Mouse (Mus musculus): ENCODE results near the gene Luc7l3. TPM values are rescaled to one million over a fixed set of nuclear protein-coding genes. Genes with fewer than 3 reads are reported as not detected.
A peak's percentile ranks its signal among the peaks of the same experiment; 100 is the strongest.

The Luc7l3 gene
- polyA plus RNA-seq (2016; fragmentation: Nextera tagmentation; extraction: Ambion mirVana): 67.1 and 67.4 TPM in 2 replicates

- under 1% methylated on average over 36 of the region's 36 CpGs for WGBS (ENCODE audit: insufficient replicate concordance)
- peak; percentile 94 for ATAC-seq
- Histone ChIP-seq H3K27ac (peak within 1 kb of the TSS; percentile 97), H3K9ac (peak within 1 kb of the TSS; percentile 99), H3K36me3 (peaks cover 31% of the 10 kb centered on the region), H3K4me1 (peaks cover 58% of the 10 kb centered on the region), H3K9me3 (replicated peaks) (no peaks in the 10 kb centered on the region), H3K4me3 (peak within 1 kb of the TSS; percentile 87), H3K27me3 (replicated peaks) (peaks cover 6% of the 10 kb centered on the region), H3K4me2 (peak within 1 kb of the TSS; percentile 82)
Observed at GRCm38 (mm10) chr11:94321931-94322400, at the start of gene Luc7l3. TSS of gene Luc7l3 (minus strand) at chr11:94321988.

- Histone ChIP-seq H3K36me3 (no peaks in the 10 kb centered on the region), H3K4me1 (peaks cover 17% of the 10 kb centered on the region), H3K9me3 (replicated peaks) (no peaks in the 10 kb centered on the region), H3K9ac (no peak overlapping the region), H3K27ac (0 out of 2 replicates have a peak overlapping the region, but pooled peaks have one; percentile 23), H3K27me3 (replicated peaks) (peaks cover 52% of the 10 kb centered on the region), H3K4me3 (no peak overlapping the region), H3K4me2 (no peak overlapping the region)
- WGBS (ENCODE audit: insufficient replicate concordance): 5% methylated on average over 5 of the region's 5 CpGs
- peak; percentile 79 for ATAC-seq
Observed at GRCm38 (mm10) chr11:94370809-94371208, 49.0 kb upstream of the Luc7l3 start.

- ATAC-seq: no peak
- no peak overlapping the region for H3K4me2 ChIP-seq
- peaks cover 47% of the 10 kb centered on the region for H3K27me3 ChIP-seq (replicated peaks)
- H3K4me1 ChIP-seq: peaks cover 17% of the 10 kb centered on the region
- H3K36me3 ChIP-seq: no peaks in the 10 kb centered on the region
- H3K9me3 ChIP-seq (replicated peaks): no peaks in the 10 kb centered on the region
- H3K9ac ChIP-seq: no peak overlapping the region
- WGBS (ENCODE audit: insufficient replicate concordance): 50% methylated on average over 6 of the region's 6 CpGs
- no peak overlapping the region for H3K4me3 ChIP-seq
- no peak overlapping the region for H3K27ac ChIP-seq
Observed at GRCm38 (mm10) chr11:94369981-94370380, 48.2 kb upstream of the Luc7l3 start.

- no peak for ATAC-seq
- H3K36me3 ChIP-seq: no peaks in the 10 kb centered on the region
- no peak overlapping the region for H3K4me3 ChIP-seq
- 57% methylated on average over 3 of the region's 3 CpGs for WGBS (ENCODE audit: insufficient replicate concordance)
- peaks cover 4% of the 10 kb centered on the region for H3K4me1 ChIP-seq
- no peak overlapping the region for H3K4me2 ChIP-seq
- H3K9ac ChIP-seq: no peak overlapping the region
- no peak overlapping the region for H3K27ac ChIP-seq
- no peaks in the 10 kb centered on the region for H3K9me3 ChIP-seq (replicated peaks)
- H3K27me3 ChIP-seq (replicated peaks): peaks cover 35% of the 10 kb centered on the region
Observed at GRCm38 (mm10) chr11:94365340-94365739, 43.6 kb upstream of the Luc7l3 start.

- H3K4me2 ChIP-seq: no peak overlapping the region
- H3K27ac ChIP-seq: no peak overlapping the region
- ATAC-seq: no peak
- WGBS (ENCODE audit: insufficient replicate concordance): 59% methylated on average over 7 of the region's 7 CpGs
- no peak overlapping the region for H3K9ac ChIP-seq
- H3K4me3 ChIP-seq: no peak overlapping the region
- H3K27me3 ChIP-seq (replicated peaks): peaks cover 39% of the 10 kb centered on the region
- no peaks in the 10 kb centered on the region for H3K9me3 ChIP-seq (replicated peaks)
- H3K36me3 ChIP-seq: no peaks in the 10 kb centered on the region
- no peaks in the 10 kb centered on the region for H3K4me1 ChIP-seq
Observed at GRCm38 (mm10) chr11:94363690-94364089, 41.9 kb upstream of the Luc7l3 start.

GRCm38 (mm10) chr11:94362101-94362500 lies 40.3 kb upstream of the Luc7l3 start:
- Histone ChIP-seq H3K4me2 (no peak overlapping the region), H3K4me3 (no peak overlapping the region), H3K27ac (no peak overlapping the region), H3K4me1 (no peaks in the 10 kb centered on the region), H3K9ac (no peak overlapping the region), H3K9me3 (replicated peaks) (no peaks in the 10 kb centered on the region), H3K36me3 (no peaks in the 10 kb centered on the region), H3K27me3 (replicated peaks) (peaks cover 44% of the 10 kb centered on the region)
- ATAC-seq: no peak
- WGBS (ENCODE audit: insufficient replicate concordance): 74% methylated on average over 5 of the region's 5 CpGs

- Histone ChIP-seq H3K36me3 (no peaks in the 10 kb centered on the region), H3K27ac (no peak overlapping the region), H3K4me2 (no peak overlapping the region), H3K9me3 (replicated peaks) (no peaks in the 10 kb centered on the region), H3K27me3 (replicated peaks) (peaks cover 52% of the 10 kb centered on the region), H3K4me1 (no peaks in the 10 kb centered on the region), H3K4me3 (no peak overlapping the region), H3K9ac (no peak overlapping the region)
- WGBS (ENCODE audit: insufficient replicate concordance): 71% methylated on average over 14 of the region's 14 CpGs
- no peak for ATAC-seq
Observed at GRCm38 (mm10) chr11:94361166-94361870, 39.5 kb upstream of the Luc7l3 start.

- Histone ChIP-seq H3K4me3 (no peak overlapping the region), H3K36me3 (no peaks in the 10 kb centered on the region), H3K4me2 (no peak overlapping the region), H3K27ac (no peak overlapping the region), H3K9me3 (replicated peaks) (no peaks in the 10 kb centered on the region), H3K9ac (no peak overlapping the region), H3K4me1 (no peaks in the 10 kb centered on the region), H3K27me3 (replicated peaks) (peaks cover 69% of the 10 kb centered on the region)
- ATAC-seq: no peak
- WGBS (ENCODE audit: insufficient replicate concordance): 81% methylated on average over 12 of the region's 12 CpGs
Observed at GRCm38 (mm10) chr11:94359168-94359567, 37.4 kb upstream of the Luc7l3 start.

- Histone ChIP-seq H3K27me3 (replicated peaks) (peaks cover 78% of the 10 kb centered on the region), H3K27ac (no peak overlapping the region), H3K4me2 (no peak overlapping the region), H3K9ac (no peak overlapping the region), H3K36me3 (no peaks in the 10 kb centered on the region), H3K9me3 (replicated peaks) (no peaks in the 10 kb centered on the region), H3K4me3 (no peak overlapping the region), H3K4me1 (peaks cover 15% of the 10 kb centered on the region)
- no peak for ATAC-seq
- 72% methylated on average over 9 of the region's 9 CpGs for WGBS (ENCODE audit: insufficient replicate concordance)
Observed at GRCm38 (mm10) chr11:94355521-94356217, 33.9 kb upstream of the Luc7l3 start.

GRCm38 (mm10) chr11:94351094-94351493 lies 29.3 kb upstream of the Luc7l3 start:
- Histone ChIP-seq H3K4me2 (peak overlapping the region; percentile 54), H3K4me3 (peak overlapping the region; percentile 10; the same call in 1 of the 2 replicates), H3K4me1 (peaks cover 41% of the 10 kb centered on the region), H3K36me3 (no peaks in the 10 kb centered on the region), H3K27me3 (replicated peaks) (peaks cover 52% of the 10 kb centered on the region), H3K27ac (peak overlapping the region; percentile 77), H3K9me3 (replicated peaks) (no peaks in the 10 kb centered on the region), H3K9ac (no peak overlapping the region; the same call in 1 of the 2 replicates)
- WGBS (ENCODE audit: insufficient replicate concordance): 10% methylated on average over 3 of the region's 3 CpGs
- ATAC-seq: peak; percentile 81

GRCm38 (mm10) chr11:94350337-94350736 lies 28.5 kb upstream of the Luc7l3 start:
- peak; percentile 73 for ATAC-seq

GRCm38 (mm10) chr11:94349839-94350238 lies 28.1 kb upstream of the Luc7l3 start:
- Histone ChIP-seq H3K9me3 (replicated peaks) (no peaks in the 10 kb centered on the region), H3K36me3 (no peaks in the 10 kb centered on the region), H3K4me2 (peak overlapping the region; percentile 54), H3K9ac (no peak overlapping the region), H3K4me1 (peaks cover 41% of the 10 kb centered on the region), H3K4me3 (no peak overlapping the region), H3K27ac (peak overlapping the region; percentile 77), H3K27me3 (replicated peaks) (peaks cover 56% of the 10 kb centered on the region)
- ATAC-seq: no peak
- WGBS (ENCODE audit: insufficient replicate concordance): 25% methylated on average over 2 of the region's 2 CpGs

More at GRCm38 (mm10) chr11:94350337-94350736, 28.5 kb upstream of the Luc7l3 start:
- Histone ChIP-seq H3K4me3 (0 out of 2 replicates have a peak overlapping the region, but pooled peaks have one; percentile 10), H3K36me3 (no peaks in the 10 kb centered on the region), H3K9ac (no peak overlapping the region), H3K27ac (peak overlapping the region; percentile 77), H3K4me2 (peak overlapping the region; percentile 54), H3K9me3 (replicated peaks) (no peaks in the 10 kb centered on the region), H3K4me1 (peaks cover 41% of the 10 kb centered on the region), H3K27me3 (replicated peaks) (peaks cover 56% of the 10 kb centered on the region)
- WGBS (ENCODE audit: insufficient replicate concordance): 25% methylated on average over 1 of the region's 1 CpGs
